Mouse (Mus musculus): Measurements from ENCODE around the gene Bcat1. TPM values are rescaled to one million over a fixed set of nuclear protein-coding genes. Genes with fewer than 3 reads are reported as not detected.
A peak's percentile ranks its signal among the peaks of the same experiment; 100 is the strongest.

Gene Bcat1
- total and polyA plus RNA-seq, 3 experiments: 0.37 to 1.0 (median 0.86) TPM

- no peak overlapping the region for H3K4me3 ChIP-seq
- WGBS: 70% methylated on average over 4 of the region's 4 CpGs
- intact Hi-C loops (cut with DNase I): no loop called here
Observed at GRCm38 (mm10) chr6:145056102-145056501, 19.9 kb downstream of the Bcat1 start.

GRCm38 (mm10) chr6:145055277-145055858 lies 20.6 kb downstream of the Bcat1 start:
- 67% methylated on average over 6 of the region's 6 CpGs for WGBS
- Histone ChIP-seq H3K27me3 (ENCODE audit: control insufficient read depth, insufficient read depth, low read length) (no peaks in the 10 kb centered on the region), H3K27ac (no peak overlapping the region), H3K79me2 (replicated peaks; ENCODE audit: control insufficient read depth, insufficient read depth, low read length) (no peaks in the 10 kb centered on the region), H3K9ac (ENCODE audit: low read depth, low read length) (no peak overlapping the region), H3K36me3 (ENCODE audit: control insufficient read depth, insufficient read depth, low read length) (no peaks in the 10 kb centered on the region), H3K4me1 (ENCODE audit: control insufficient read depth, insufficient read depth, low read length) (no peaks in the 10 kb centered on the region), H3K4me3 (no peak overlapping the region)
- intact Hi-C loops (cut with DNase I): no loop called here
- DNase-seq: no peak
- TF ChIP-seq CTCF (IDR thresholded peaks at IDR 0.05): no peak
- no peak for TF ChIP-seq EP300 (IDR thresholded peaks at IDR 0.05; ENCODE audit: insufficient read depth, low read depth, low read length)
- no peak for TF ChIP-seq POLR2A (IDR thresholded peaks at IDR 0.05; ENCODE audit: insufficient read depth, low read depth, low read length)

More at GRCm38 (mm10) chr6:145056102-145056501, 19.9 kb downstream of the Bcat1 start:
- Histone ChIP-seq H3K36me3 (ENCODE audit: control insufficient read depth, insufficient read depth, low read length) (no peaks in the 10 kb centered on the region), H3K27me3 (ENCODE audit: control insufficient read depth, insufficient read depth, low read length) (no peaks in the 10 kb centered on the region), H3K27ac (no peak overlapping the region), H3K4me1 (ENCODE audit: control insufficient read depth, insufficient read depth, low read length) (no peaks in the 10 kb centered on the region), H3K9ac (ENCODE audit: low read depth, low read length) (no peak overlapping the region), H3K79me2 (replicated peaks; ENCODE audit: control insufficient read depth, insufficient read depth, low read length) (no peaks in the 10 kb centered on the region)
- no peak for TF ChIP-seq POLR2A (IDR thresholded peaks at IDR 0.05; ENCODE audit: insufficient read depth, low read depth, low read length)
- TF ChIP-seq CTCF (IDR thresholded peaks at IDR 0.05): no peak
- no peak for TF ChIP-seq EP300 (IDR thresholded peaks at IDR 0.05; ENCODE audit: insufficient read depth, low read depth, low read length)
- DNase-seq: peak in 1 of 2 experiments; percentile 6

- Histone ChIP-seq H3K27me3 (ENCODE audit: control insufficient read depth, insufficient read depth, low read length) (peaks cover 4% of the 10 kb centered on the region), H3K36me3 (ENCODE audit: control insufficient read depth, insufficient read depth, low read length) (no peaks in the 10 kb centered on the region), H3K4me3 (no peak overlapping the region), H3K9ac (ENCODE audit: low read depth, low read length) (no peak overlapping the region), H3K27ac (no peak overlapping the region), H3K4me1 (ENCODE audit: control insufficient read depth, insufficient read depth, low read length) (no peaks in the 10 kb centered on the region), H3K79me2 (replicated peaks; ENCODE audit: control insufficient read depth, insufficient read depth, low read length) (no peaks in the 10 kb centered on the region)
- intact Hi-C loops (cut with DNase I): no loop called here
- WGBS: 85% methylated on average over 2 of the region's 2 CpGs
- TF ChIP-seq CTCF (IDR thresholded peaks at IDR 0.05): no peak
- TF ChIP-seq POLR2A (IDR thresholded peaks at IDR 0.05; ENCODE audit: insufficient read depth, low read depth, low read length): no peak
- TF ChIP-seq EP300 (IDR thresholded peaks at IDR 0.05; ENCODE audit: insufficient read depth, low read depth, low read length): no peak
- no peak for DNase-seq
Observed at GRCm38 (mm10) chr6:145052669-145053068, 23.3 kb downstream of the Bcat1 start.

- intact Hi-C loops (cut with DNase I): no loop called here
- H3K27ac ChIP-seq: no peak overlapping the region
- no peaks in the 10 kb centered on the region for H3K79me2 ChIP-seq (replicated peaks; ENCODE audit: control insufficient read depth, insufficient read depth, low read length)
- 59% methylated on average over 3 of the region's 3 CpGs for WGBS
- no peak for DNase-seq
- no peak overlapping the region for H3K4me3 ChIP-seq
- H3K4me1 ChIP-seq (ENCODE audit: control insufficient read depth, insufficient read depth, low read length): no peaks in the 10 kb centered on the region
- no peak overlapping the region for H3K9ac ChIP-seq (ENCODE audit: low read depth, low read length)
- peaks cover 5% of the 10 kb centered on the region for H3K27me3 ChIP-seq (ENCODE audit: control insufficient read depth, insufficient read depth, low read length)
- TF ChIP-seq EP300 (IDR thresholded peaks at IDR 0.05; ENCODE audit: insufficient read depth, low read depth, low read length) (no peak), POLR2A (IDR thresholded peaks at IDR 0.05; ENCODE audit: insufficient read depth, low read depth, low read length) (no peak), CTCF (IDR thresholded peaks at IDR 0.05) (no peak)
- no peaks in the 10 kb centered on the region for H3K36me3 ChIP-seq (ENCODE audit: control insufficient read depth, insufficient read depth, low read length)
Observed at GRCm38 (mm10) chr6:145050899-145051298, 25.1 kb downstream of the Bcat1 start.

GRCm38 (mm10) chr6:145048131-145048997 lies 27.6 kb downstream of the Bcat1 start:
- Histone ChIP-seq H3K4me1 (ENCODE audit: control insufficient read depth, insufficient read depth, low read length) (no peaks in the 10 kb centered on the region), H3K27me3 (ENCODE audit: control insufficient read depth, insufficient read depth, low read length) (peaks cover 5% of the 10 kb centered on the region)
- intact Hi-C loops (cut with DNase I): no loop called here

GRCm38 (mm10) chr6:145047445-145047857 lies 28.5 kb downstream of the Bcat1 start:
- WGBS: 5% methylated on average over 15 of the region's 15 CpGs
- Histone ChIP-seq H3K4me3 (no peak overlapping the region), H3K9ac (ENCODE audit: low read depth, low read length) (no peak overlapping the region), H3K27ac (no peak overlapping the region), H3K36me3 (ENCODE audit: control insufficient read depth, insufficient read depth, low read length) (no peaks in the 10 kb centered on the region), H3K4me1 (ENCODE audit: control insufficient read depth, insufficient read depth, low read length) (no peaks in the 10 kb centered on the region), H3K27me3 (ENCODE audit: control insufficient read depth, insufficient read depth, low read length) (peaks cover 5% of the 10 kb centered on the region), H3K79me2 (replicated peaks; ENCODE audit: control insufficient read depth, insufficient read depth, low read length) (no peaks in the 10 kb centered on the region)
- TF ChIP-seq CTCF (IDR thresholded peaks at IDR 0.05): no peak
- 0 out of 2 replicates have a peak, but pooled peaks have one; percentile 20 for TF ChIP-seq POLR2A (IDR thresholded peaks at IDR 0.05; ENCODE audit: insufficient read depth, low read depth, low read length)
- intact Hi-C loops (cut with DNase I): no loop called here
- DNase-seq: no peak

More at GRCm38 (mm10) chr6:145048131-145048997, 27.6 kb downstream of the Bcat1 start:
- Histone ChIP-seq H3K4me3 (no peak overlapping the region), H3K9ac (ENCODE audit: low read depth, low read length) (no peak overlapping the region; the same call in 1 of the 2 replicates), H3K36me3 (ENCODE audit: control insufficient read depth, insufficient read depth, low read length) (no peaks in the 10 kb centered on the region), H3K27ac (no peak overlapping the region), H3K79me2 (replicated peaks; ENCODE audit: control insufficient read depth, insufficient read depth, low read length) (no peaks in the 10 kb centered on the region)
- no peak for TF ChIP-seq EP300 (IDR thresholded peaks at IDR 0.05; ENCODE audit: insufficient read depth, low read depth, low read length)
- TF ChIP-seq POLR2A (IDR thresholded peaks at IDR 0.05; ENCODE audit: insufficient read depth, low read depth, low read length): no peak
- TF ChIP-seq CTCF (IDR thresholded peaks at IDR 0.05): no peak
- no peak for DNase-seq
- WGBS: 4% methylated on average over 64 of the region's 64 CpGs
